Mouse (Mus musculus): Measurements from ENCODE around the gene Fgd3. TPM values are rescaled to one million over a fixed set of nuclear protein-coding genes. Genes with fewer than 3 reads are reported as not detected.

The Fgd3 gene
- total RNA-seq, 2 experiments from 2014 or later = 0.87 to 0.99 TPM

GRCm38 (mm10) chr13:49252113-49252512, 68.0 kb downstream of the Fgd3 start:
- DNase-seq = no peak
- intact Hi-C loops (cut with DNase I) = no loop called here

GRCm38 (mm10) chr13:49250716-49251517, 69.2 kb downstream of the Fgd3 start:
- no peak for DNase-seq
- intact Hi-C loops (cut with DNase I) = no loop called here

GRCm38 (mm10) chr13:49249634-49250033, 70.5 kb downstream of the Fgd3 start:
- no peak for DNase-seq

GRCm38 (mm10) chr13:49248923-49249322, 71.2 kb downstream of the Fgd3 start:
- intact Hi-C loops (cut with DNase I) = no loop called here

More at GRCm38 (mm10) chr13:49249634-49250033, 70.5 kb downstream of the Fgd3 start:
- intact Hi-C loops (cut with DNase I) = no loop called here

GRCm38 (mm10) chr13:49248467-49248862, 71.6 kb downstream of the Fgd3 start, which contains the start of gene Susd3:
Gene Susd3, minus strand, starts transcription at chr13:49248706.
- intact Hi-C loops (cut with DNase I) = no loop called here
- DNase-seq = no peak

More at GRCm38 (mm10) chr13:49248923-49249322, 71.2 kb downstream of the Fgd3 start:
- no peak for DNase-seq

- intact Hi-C loops (cut with DNase I) = no loop called here
- DNase-seq = no peak
Measured at GRCm38 (mm10) chr13:49247740-49248466, 72.2 kb downstream of the Fgd3 start.

- no peak for DNase-seq
- intact Hi-C loops (cut with DNase I) = no loop called here
Measured at GRCm38 (mm10) chr13:49247232-49247739, 72.8 kb downstream of the Fgd3 start.

- no peak for DNase-seq
- intact Hi-C loops (cut with DNase I) = no loop called here
Measured at GRCm38 (mm10) chr13:49246626-49247025, 73.5 kb downstream of the Fgd3 start.

GRCm38 (mm10) chr13:49246011-49246410, 74.1 kb downstream of the Fgd3 start:
- DNase-seq = no peak
- intact Hi-C loops (cut with DNase I) = no loop called here

GRCm38 (mm10) chr13:49245251-49245650, 74.9 kb downstream of the Fgd3 start:
- DNase-seq = no peak
- intact Hi-C loops (cut with DNase I) = no loop called here

- no peak for DNase-seq
- intact Hi-C loops (cut with DNase I) = no loop called here
Measured at GRCm38 (mm10) chr13:49243492-49243891, 76.6 kb downstream of the Fgd3 start.

GRCm38 (mm10) chr13:49242321-49243065, 77.6 kb downstream of the Fgd3 start:
- DNase-seq = no peak
- intact Hi-C loops (cut with DNase I) = no loop called here

- DNase-seq = no peak
- intact Hi-C loops (cut with DNase I) = no loop called here
Measured at GRCm38 (mm10) chr13:49238737-49239136, 81.4 kb downstream of the Fgd3 start.

- no peak for DNase-seq
- intact Hi-C loops (cut with DNase I) = no loop called here
Measured at GRCm38 (mm10) chr13:49237617-49238016, 82.5 kb downstream of the Fgd3 start.

- intact Hi-C loops (cut with DNase I) = no loop called here
- DNase-seq = no peak
Measured at GRCm38 (mm10) chr13:49234711-49235110, 85.4 kb downstream of the Fgd3 start.

- intact Hi-C loops (cut with DNase I) = no loop called here
- DNase-seq = no peak
Measured at GRCm38 (mm10) chr13:49233792-49234572, 86.1 kb downstream of the Fgd3 start.

GRCm38 (mm10) chr13:49225633-49226032, 94.5 kb downstream of the Fgd3 start:
- no peak for DNase-seq
- intact Hi-C loops (cut with DNase I) = no loop called here

GRCm38 (mm10) chr13:49225159-49225558, 95.0 kb downstream of the Fgd3 start:
- intact Hi-C loops (cut with DNase I) = no loop called here
- DNase-seq = no peak

GRCm38 (mm10) chr13:49224729-49225128, 95.4 kb downstream of the Fgd3 start:
- intact Hi-C loops (cut with DNase I) = no loop called here
- no peak for DNase-seq

GRCm38 (mm10) chr13:49224314-49224713, 95.8 kb downstream of the Fgd3 start:
- DNase-seq = no peak
- intact Hi-C loops (cut with DNase I) = no loop called here

All from gastrocnemius, postnatal 36 days (tissue).